Mouse (Mus musculus): ENCODE data around the gene Tmie. TPM values are rescaled to one million over a fixed set of nuclear protein-coding genes. Genes with fewer than 3 reads are reported as not detected.

The Tmie gene
- total and polyA plus RNA-seq, 3 experiments = not detected

DNA sequence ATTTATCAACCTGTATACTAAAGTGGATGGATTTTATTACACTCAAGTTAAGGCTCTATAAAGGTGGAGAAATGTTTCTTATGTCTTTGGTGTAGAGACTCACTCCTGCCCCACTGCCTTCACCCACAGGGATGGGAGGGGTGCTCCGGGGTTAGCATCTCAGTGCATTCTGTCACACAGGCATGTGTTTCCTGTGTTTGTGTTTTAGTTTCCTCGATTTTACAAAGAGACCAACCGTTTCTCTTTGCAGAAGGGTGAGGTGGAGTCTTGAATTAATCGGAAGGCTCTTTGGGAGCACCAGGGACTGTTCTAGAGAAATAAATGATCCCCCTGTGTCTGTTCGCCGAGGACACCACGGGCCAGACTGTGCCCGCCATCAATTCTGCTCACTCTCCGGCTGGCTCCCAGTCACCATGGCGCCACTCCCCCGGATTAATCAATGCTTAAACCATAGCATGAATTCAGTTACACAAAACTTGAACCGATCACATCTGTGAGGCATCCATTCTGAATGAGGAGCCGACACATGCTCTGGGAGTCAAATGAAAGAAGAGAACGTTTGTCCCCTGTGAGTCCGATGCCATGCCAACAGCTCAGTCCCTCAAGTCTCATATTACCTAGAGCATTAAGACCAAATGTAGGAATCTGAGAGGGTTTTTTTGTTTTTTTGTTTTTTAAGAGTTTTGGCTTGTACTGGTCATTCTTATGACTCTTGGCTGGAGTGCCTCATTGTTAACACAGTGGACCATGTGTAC is 40.9 kb upstream of the Tmie start:
- H3K4me2 ChIP-seq (ENCODE audit: insufficient read depth, low read depth, poor library complexity, severe bottlenecking) = no peak overlapping the region
- in situ Hi-C loops (cut with MboI; ENCODE audit: low pct_ligation_motif_present, low pct_unique_long_range_greater_than_20kb, low sequenced_read_pairs) (no loop called here), dilution Hi-C loops (cut with MboI; ENCODE audit: extremely low pct_ligation_motif_present, extremely low pct_unique_long_range_greater_than_20kb, low sequenced_read_pairs) (no loop called here)
- no peaks in the 10 kb centered on the region for H3K9me3 ChIP-seq (replicated peaks; ENCODE audit: low read length)
- no peak overlapping the region for H3K4me3 ChIP-seq (replicated peaks in 1 of 3; ENCODE audit: low read depth in 2 of 3, low read length in 2 of 3, poor library complexity in 1 of 3)
- no peaks in the 10 kb centered on the region for H3K4me1 ChIP-seq (ENCODE audit: control insufficient read depth in 1 of 2, insufficient read depth in 2 of 2)
- H3K27ac ChIP-seq (ENCODE audit: insufficient read depth, low read depth) = no peak overlapping the region
- DNase-seq (ENCODE audit: extremely low read depth) = no peak
- H3K27me3 ChIP-seq (replicated peaks) = no peaks in the 10 kb centered on the region
- H3K79me2 ChIP-seq (replicated peaks; ENCODE audit: control insufficient read depth, extremely low read depth, insufficient read depth, poor library complexity, severe bottlenecking) = no peaks in the 10 kb centered on the region
- no peak for TF ChIP-seq TBP (conservative IDR thresholded peaks at IDR 0.05; ENCODE audit: low read depth, low read length)
- no peak for TF ChIP-seq POLR2A (IDR thresholded peaks at IDR 0.05; ENCODE audit: low read depth, low read length)
- TF ChIP-seq SIN3A (IDR thresholded peaks at IDR 0.05; ENCODE audit: low read length) = no peak
- no peak for TF ChIP-seq ELF1 (IDR thresholded peaks at IDR 0.05; ENCODE audit: low read depth, low read length)
- TF ChIP-seq GABPA (IDR thresholded peaks at IDR 0.05; ENCODE audit: insufficient replicate concordance, low read depth, low read length) = no peak
- no peak for TF ChIP-seq POLR2AphosphoS2 (IDR thresholded peaks at IDR 0.05; ENCODE audit: low read depth, low read length)
- H3K9ac ChIP-seq (ENCODE audit: insufficient read depth, low read depth) = no peak overlapping the region
- H3K36me3 ChIP-seq (replicated peaks in 1 of 2; ENCODE audit: control insufficient read depth in 1 of 2, insufficient read depth in 1 of 2, low read length in 1 of 2) = no peaks in the 10 kb centered on the region

DNA sequence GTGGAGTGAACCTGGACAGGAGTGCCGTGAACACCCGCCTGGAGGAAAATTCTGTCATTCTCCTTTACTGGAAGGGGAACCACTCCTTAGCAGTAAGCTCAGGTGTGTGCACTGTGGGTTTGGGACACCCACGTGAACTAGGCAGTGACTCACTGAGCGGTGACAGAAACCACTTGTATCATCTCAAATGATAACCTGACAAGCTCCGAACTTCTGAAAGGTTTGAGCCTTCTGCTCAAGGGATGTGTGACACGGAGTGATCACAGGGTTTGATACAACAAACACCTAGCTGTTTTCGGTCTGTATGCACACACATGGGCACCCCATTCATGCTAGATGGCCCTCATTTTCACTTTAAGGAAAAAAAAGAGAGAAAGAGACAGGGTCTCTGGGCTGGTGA is 36.9 kb upstream of the Tmie start, which contains the start of gene Fam240a:
TSS of gene Fam240a (minus strand) at position 76 of the 400 bp plus-strand sequence.
- dilution Hi-C loops (cut with MboI; ENCODE audit: extremely low pct_ligation_motif_present, extremely low pct_unique_long_range_greater_than_20kb, low sequenced_read_pairs) (no loop called here), in situ Hi-C loops (cut with MboI; ENCODE audit: low pct_ligation_motif_present, low pct_unique_long_range_greater_than_20kb, low sequenced_read_pairs) (no loop called here)
- no peak within 1 kb of the TSS for H3K9ac ChIP-seq (ENCODE audit: insufficient read depth, low read depth)
- H3K4me2 ChIP-seq (ENCODE audit: insufficient read depth, low read depth, poor library complexity, severe bottlenecking) = no peak within 1 kb of the TSS
- H3K4me1 ChIP-seq (ENCODE audit: control insufficient read depth in 1 of 2, insufficient read depth in 2 of 2) = peaks cover 0 to 3% of the 10 kb centered on the region in 2 experiments; a peak in 1 of 4 replicates
- H3K79me2 ChIP-seq (replicated peaks; ENCODE audit: control insufficient read depth, extremely low read depth, insufficient read depth, poor library complexity, severe bottlenecking) = no peaks in the 10 kb centered on the region
- no peaks in the 10 kb centered on the region for H3K27me3 ChIP-seq (replicated peaks)
- no peak for DNase-seq (ENCODE audit: extremely low read depth)
- TF ChIP-seq ELF1 (IDR thresholded peaks at IDR 0.05; ENCODE audit: low read depth, low read length) (no peak), NRF1 (IDR thresholded peaks at IDR 0.05; ENCODE audit: low read depth, low read length) (no peak), ZKSCAN1 (IDR thresholded peaks at IDR 0.05; ENCODE audit: borderline replicate concordance, low read depth, low read length) (no peak), EP300 (IDR thresholded peaks at IDR 0.05; ENCODE audit: low read length) (no peak), PAX5 (IDR thresholded peaks at IDR 0.05; ENCODE audit: low read length) (no peak), JUND (conservative IDR thresholded peaks at IDR 0.05; ENCODE audit: low read depth, low read length) (no peak), ZC3H11A (IDR thresholded peaks at IDR 0.05; ENCODE audit: low read depth, low read length) (no peak), USF1 (IDR thresholded peaks at IDR 0.05; ENCODE audit: low read depth, low read length) (no peak), MAX (IDR thresholded peaks at IDR 0.05; ENCODE audit: low read length) (no peak), ZNF384 (IDR thresholded peaks at IDR 0.05; ENCODE audit: low read depth, low read length) (no peak)
- no peak within 1 kb of the TSS for H3K27ac ChIP-seq (ENCODE audit: insufficient read depth, low read depth)
- no peak within 1 kb of the TSS for H3K4me3 ChIP-seq (replicated peaks in 1 of 3; ENCODE audit: low read depth in 2 of 3, low read length in 2 of 3, poor library complexity in 1 of 3)
- no peaks in the 10 kb centered on the region for H3K9me3 ChIP-seq (replicated peaks; ENCODE audit: low read length)
- H3K36me3 ChIP-seq (replicated peaks in 1 of 2; ENCODE audit: control insufficient read depth in 1 of 2, insufficient read depth in 1 of 2, low read length in 1 of 2) = no peaks in the 10 kb centered on the region

Data from CH12.LX (cell line).